Mouse (Mus musculus): ENCODE results near the gene Dpp8.

DNA sequence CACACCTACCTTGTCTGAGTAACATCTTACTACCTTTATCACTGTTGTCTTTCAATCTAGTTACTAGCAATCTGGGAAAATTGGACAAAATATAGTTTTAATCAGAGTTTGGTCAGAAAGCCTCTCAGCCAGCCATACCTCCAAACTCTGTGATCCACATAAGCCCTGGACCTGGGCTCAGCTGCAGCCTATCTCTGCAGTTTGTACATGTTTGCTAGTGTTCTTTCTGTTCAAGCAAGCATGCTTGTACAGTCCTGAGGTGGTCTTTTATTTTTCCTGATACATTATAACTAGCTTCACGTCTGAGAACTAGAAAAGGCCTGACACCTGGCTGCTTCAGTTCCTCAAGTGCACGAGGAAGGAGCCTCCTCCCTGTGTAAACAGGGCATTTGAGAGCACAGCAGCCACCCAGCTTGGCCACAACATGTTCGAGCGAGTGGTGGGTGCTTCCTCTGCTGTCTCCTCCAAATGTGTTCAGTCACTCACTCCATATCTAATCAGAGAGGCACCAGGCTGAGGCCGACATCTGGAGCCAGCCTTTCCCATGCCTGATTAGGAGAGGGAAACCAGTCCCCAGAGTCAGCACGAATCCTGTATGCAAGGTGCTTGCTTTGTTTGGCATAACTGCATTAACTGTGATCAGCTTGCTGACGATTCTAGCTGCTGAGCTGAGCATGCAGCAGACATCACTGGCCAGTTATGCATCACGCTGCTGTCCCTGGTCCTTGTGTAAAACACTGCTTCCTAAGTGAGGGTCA lies 47.0 kb upstream of the Dpp8 start:
- TF ChIP-seq CTCF (IDR thresholded peaks at IDR 0.05; ENCODE audit: low read depth) (no peak), EP300 (optimal IDR thresholded peaks at IDR 0.05) (no peak)

All from stomach, postnatal 0 days (tissue).